Mouse (Mus musculus) heart, embryonic 11.5 days (tissue): Measurements from ENCODE around the gene Krt10. TPM values are rescaled to one million over a fixed set of nuclear protein-coding genes. Genes with fewer than 3 reads are reported as not detected.

Source experiments
- ATAC-seq: fragments of 200-750 bp; cut with Nextera tagmentation; replicated peaks from 2 replicates; pipeline ENCODE4 v1.8.0; 2017; ENCODE audit warnings: moderate library complexity; ENCODE audit not compliant: insufficient number of reproducible peaks, low FRiP score, low TSS enrichment
- H3K27ac ChIP-seq: fragments of 300-500 bp; sonication (generic); 2 replicates; pipeline ENCODE4 v1.5.1; 2014; ENCODE audit warnings: mild to moderate bottlenecking, low read depth, low read length
- H3K27me3 ChIP-seq: fragments of 300-500 bp; sonication (generic); 2 replicates; pipeline ENCODE4 v1.6.1; 2014; ENCODE audit warnings: mild to moderate bottlenecking, low read length, mixed read lengths; ENCODE audit not compliant: control insufficient read depth, insufficient read depth
- H3K36me3 ChIP-seq: fragments of 300-500 bp; sonication (generic); 2 replicates; pipeline ENCODE4 v1.6.1; 2014; ENCODE audit warnings: mild to moderate bottlenecking, low read length, moderate library complexity, mixed read lengths; ENCODE audit not compliant: control insufficient read depth, insufficient read depth
- H3K4me1 ChIP-seq: fragments of 300-500 bp; sonication (generic); 2 replicates; pipeline ENCODE4 v1.6.1; 2014; ENCODE audit warnings: low read length; ENCODE audit not compliant: control insufficient read depth, insufficient read depth
- H3K4me2 ChIP-seq: fragments of 300-500 bp; sonication (generic); 2 replicates; pipeline ENCODE4 v1.6.1; 2014; ENCODE audit warnings: mild to moderate bottlenecking, moderate library complexity
- H3K4me3 ChIP-seq: fragments of 300-500 bp; sonication (generic); 2 replicates; pipeline ENCODE4 v1.5.1; 2014; ENCODE audit warnings: low read depth, low read length
- H3K9ac ChIP-seq: fragments of 300-500 bp; sonication (generic); 2 replicates; pipeline ENCODE4 v1.6.1; 2014; ENCODE audit warnings: mild to moderate bottlenecking, low read depth, low read length, moderate library complexity
- H3K9me3 ChIP-seq: fragments of 300-500 bp; sonication (generic); replicated peaks from 2 replicates; pipeline ENCODE4 v1.6.1; 2016; ENCODE audit warnings: low read length; ENCODE audit not compliant: control insufficient read depth
- WGBS: fragments of 180-500 bp; shearing (Covaris S2); extraction: QIAGEN DNeasy Blood & Tissue Kit; methylation state at CpG from one replicate; pipeline ENCODE4 v1.1.7; 2014; ENCODE audit not compliant: insufficient replicate concordance; 5-methylcytosine and 5-hydroxymethylcytosine counted together
- polyA plus RNA-seq: library from polyadenylated mRNA; unstranded; fragments of >200 nt; fragmentation: Nextera tagmentation; extraction: Ambion mirVana; gene quantifications from 2 replicates; pipeline ENCODE4 v1.2.1, GENCODE M21; 2014

Krt10 gene
- polyA plus RNA-seq, 1 experiment from 2014 or later = 14.9 TPM

- ATAC-seq = no peak
- Histone ChIP-seq H3K36me3 (no peaks in the 10 kb centered on the region), H3K9ac (no peak overlapping the region), H3K4me2 (no peak overlapping the region), H3K4me3 (no peak overlapping the region), H3K4me1 (no peaks in the 10 kb centered on the region), H3K27me3 (peaks cover 6% of the 10 kb centered on the region; the same call in 1 of the 2 replicates), H3K9me3 (no peaks in the 10 kb centered on the region), H3K27ac (no peak overlapping the region)
- 18% methylated on average over 6 of the region's 6 CpGs for WGBS
Observed at GRCm38 (mm10) chr11:99413247-99413646, 24.1 kb upstream of the Krt10 start.

GRCm38 (mm10) chr11:99406186-99406585 is 17.0 kb upstream of the Krt10 start:
- Histone ChIP-seq H3K4me3 (no peak overlapping the region), H3K4me2 (no peak overlapping the region), H3K9me3 (no peaks in the 10 kb centered on the region), H3K9ac (no peak overlapping the region), H3K27ac (no peak overlapping the region), H3K36me3 (no peaks in the 10 kb centered on the region), H3K4me1 (no peaks in the 10 kb centered on the region), H3K27me3 (0 out of 2 replicates have a peak, but pooled peaks cover 3% of the 10 kb centered on the region)
- ATAC-seq = no peak
- 71% methylated on average over 10 of the region's 10 CpGs for WGBS

- H3K4me1 ChIP-seq = no peaks in the 10 kb centered on the region
Observed at GRCm38 (mm10) chr11:99399956-99400549, 10.9 kb upstream of the Krt10 start.

GRCm38 (mm10) chr11:99398832-99399231 is 9.7 kb upstream of the Krt10 start:
- peaks cover 8% of the 10 kb centered on the region for H3K27me3 ChIP-seq
- 54% methylated on average over 8 of the region's 8 CpGs for WGBS
- no peak for ATAC-seq

More at GRCm38 (mm10) chr11:99399956-99400549, 10.9 kb upstream of the Krt10 start:
- Histone ChIP-seq H3K9ac (no peak overlapping the region), H3K4me2 (no peak overlapping the region), H3K27ac (no peak overlapping the region), H3K9me3 (no peaks in the 10 kb centered on the region), H3K36me3 (no peaks in the 10 kb centered on the region), H3K27me3 (peaks cover 8% of the 10 kb centered on the region), H3K4me3 (no peak overlapping the region)
- ATAC-seq = no peak
- WGBS = 76% methylated on average over 13 of the region's 13 CpGs

GRCm38 (mm10) chr11:99398084-99398483 is 8.9 kb upstream of the Krt10 start:
- ATAC-seq = no peak
- H3K27me3 ChIP-seq = peaks cover 8% of the 10 kb centered on the region

More at GRCm38 (mm10) chr11:99398832-99399231, 9.7 kb upstream of the Krt10 start:
- Histone ChIP-seq H3K27ac (no peak overlapping the region), H3K9me3 (no peaks in the 10 kb centered on the region), H3K4me3 (no peak overlapping the region), H3K4me2 (no peak overlapping the region), H3K4me1 (no peaks in the 10 kb centered on the region), H3K36me3 (no peaks in the 10 kb centered on the region), H3K9ac (no peak overlapping the region)

GRCm38 (mm10) chr11:99396661-99397060 is 7.5 kb upstream of the Krt10 start:
- no peak for ATAC-seq
- Histone ChIP-seq H3K9ac (no peak overlapping the region), H3K36me3 (no peaks in the 10 kb centered on the region), H3K4me2 (no peak overlapping the region), H3K4me3 (no peak overlapping the region), H3K4me1 (no peaks in the 10 kb centered on the region), H3K27ac (no peak overlapping the region), H3K9me3 (no peaks in the 10 kb centered on the region), H3K27me3 (peaks cover 8% of the 10 kb centered on the region)
- whole genome bisulfite sequencing = 84% methylated on average over 2 of the region's 2 CpGs

More at GRCm38 (mm10) chr11:99398084-99398483, 8.9 kb upstream of the Krt10 start:
- no peaks in the 10 kb centered on the region for H3K4me1 ChIP-seq
- H3K9ac ChIP-seq = no peak overlapping the region
- 68% methylated on average over 3 of the region's 3 CpGs for WGBS
- H3K9me3 ChIP-seq = no peaks in the 10 kb centered on the region
- H3K27ac ChIP-seq = no peak overlapping the region
- no peaks in the 10 kb centered on the region for H3K36me3 ChIP-seq
- no peak overlapping the region for H3K4me2 ChIP-seq
- H3K4me3 ChIP-seq = no peak overlapping the region

GRCm38 (mm10) chr11:99396034-99396433 is 6.9 kb upstream of the Krt10 start:
- WGBS = 48% methylated on average over 3 of the region's 3 CpGs
- Histone ChIP-seq H3K9me3 (no peaks in the 10 kb centered on the region), H3K4me1 (no peaks in the 10 kb centered on the region), H3K27ac (no peak overlapping the region), H3K4me2 (no peak overlapping the region), H3K27me3 (peaks cover 8% of the 10 kb centered on the region), H3K36me3 (no peaks in the 10 kb centered on the region), H3K4me3 (no peak overlapping the region), H3K9ac (no peak overlapping the region)
- ATAC-seq = no peak

GRCm38 (mm10) chr11:99392492-99392891 is 3.3 kb upstream of the Krt10 start:
- Histone ChIP-seq H3K4me1 (no peaks in the 10 kb centered on the region), H3K27ac (no peak overlapping the region), H3K9me3 (no peaks in the 10 kb centered on the region), H3K36me3 (no peaks in the 10 kb centered on the region), H3K27me3 (no peaks in the 10 kb centered on the region), H3K4me3 (no peak overlapping the region), H3K9ac (no peak overlapping the region), H3K4me2 (no peak overlapping the region)
- whole genome bisulfite sequencing = 77% methylated on average over 10 of the region's 10 CpGs
- ATAC-seq = no peak

GRCm38 (mm10) chr11:99391375-99391774 is 2.2 kb upstream of the Krt10 start:
- H3K27ac ChIP-seq = no peak overlapping the region
- H3K9ac ChIP-seq = no peak overlapping the region
- H3K9me3 ChIP-seq = no peaks in the 10 kb centered on the region
- H3K4me3 ChIP-seq = no peak overlapping the region
- no peak for ATAC-seq
- H3K27me3 ChIP-seq = no peaks in the 10 kb centered on the region
- no peak overlapping the region for H3K4me2 ChIP-seq
- no peaks in the 10 kb centered on the region for H3K4me1 ChIP-seq
- 74% methylated on average over 6 of the region's 6 CpGs for WGBS
- H3K36me3 ChIP-seq = no peaks in the 10 kb centered on the region
